Mouse (Mus musculus): Measurements from ENCODE around the gene Egln2. TPM values are rescaled to one million over a fixed set of nuclear protein-coding genes. Genes with fewer than 3 reads are reported as not detected.
A peak's percentile ranks its signal among the peaks of the same experiment; 100 is the strongest.

Egln2 gene
- polyA plus RNA-seq, 1 experiment from 2014 or later = 43.1 TPM

DNA sequence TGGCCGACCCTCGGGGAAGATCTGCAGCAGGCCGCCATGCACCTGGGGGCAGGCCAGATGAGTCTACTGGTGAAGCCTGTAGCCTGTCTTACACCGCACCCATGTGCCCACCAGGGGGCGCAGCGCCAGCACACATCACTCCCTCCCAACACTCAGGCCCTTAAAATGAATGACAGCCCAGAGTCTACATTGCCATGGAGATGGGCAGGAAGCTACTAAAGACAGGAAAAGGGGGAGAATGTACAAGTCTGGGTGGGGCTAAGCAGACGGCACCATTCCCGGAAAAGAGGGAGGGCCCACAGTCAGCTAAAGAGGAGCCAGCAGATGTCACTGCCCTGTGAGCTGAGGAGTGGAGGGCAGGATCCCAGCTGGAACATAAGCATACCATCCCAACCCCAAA is 6.7 kb downstream of the Egln2 start:
- Histone ChIP-seq H3K27me3 (replicated peaks; ENCODE audit: control insufficient read depth, insufficient read depth, low read length) (no peaks in the 10 kb centered on the region), H3K27ac (ENCODE audit: low read depth) (no peak overlapping the region), H3K4me3 (ENCODE audit: low read depth, low read length) (no peak overlapping the region), H3K36me3 (ENCODE audit: control insufficient read depth, insufficient read depth, low read length) (peaks cover 54% of the 10 kb centered on the region), H3K4me2 (ENCODE audit: low read length) (no peak overlapping the region), H3K4me1 (replicated peaks; ENCODE audit: control insufficient read depth, insufficient read depth, low read length) (peaks cover 27% of the 10 kb centered on the region), H3K9me3 (ENCODE audit: control insufficient read depth, low read length) (no peaks in the 10 kb centered on the region), H3K9ac (ENCODE audit: low read length) (no peak overlapping the region)
- peak; percentile 91 for ATAC-seq (replicated peaks; ENCODE audit: low FRiP score, low TSS enrichment, low read depth)
- whole genome bisulfite sequencing = 8% methylated on average over 8 of the region's 8 CpGs
- DNase-seq (ENCODE audit: low spot score) = peak; percentile 88

GRCm38 (mm10) chr7:27159256-27159655 is 7.3 kb downstream of the Egln2 start:
- H3K9ac ChIP-seq (ENCODE audit: low read length) = no peak overlapping the region
- H3K27me3 ChIP-seq (replicated peaks; ENCODE audit: control insufficient read depth, insufficient read depth, low read length) = no peaks in the 10 kb centered on the region
- WGBS = 97% methylated on average over 6 of the region's 6 CpGs
- no peaks in the 10 kb centered on the region for H3K9me3 ChIP-seq (ENCODE audit: control insufficient read depth, low read length)
- ATAC-seq (replicated peaks; ENCODE audit: low FRiP score, low TSS enrichment, low read depth) (no peak), DNase-seq (ENCODE audit: low spot score) (no peak)
- no peak overlapping the region for H3K4me2 ChIP-seq (ENCODE audit: low read length)
- peaks cover 50% of the 10 kb centered on the region for H3K36me3 ChIP-seq (ENCODE audit: control insufficient read depth, insufficient read depth, low read length)
- no peak overlapping the region for H3K4me3 ChIP-seq (ENCODE audit: low read depth, low read length)
- H3K4me1 ChIP-seq (replicated peaks; ENCODE audit: control insufficient read depth, insufficient read depth, low read length) = peaks cover 21% of the 10 kb centered on the region
- H3K27ac ChIP-seq (ENCODE audit: low read depth) = no peak overlapping the region

DNA sequence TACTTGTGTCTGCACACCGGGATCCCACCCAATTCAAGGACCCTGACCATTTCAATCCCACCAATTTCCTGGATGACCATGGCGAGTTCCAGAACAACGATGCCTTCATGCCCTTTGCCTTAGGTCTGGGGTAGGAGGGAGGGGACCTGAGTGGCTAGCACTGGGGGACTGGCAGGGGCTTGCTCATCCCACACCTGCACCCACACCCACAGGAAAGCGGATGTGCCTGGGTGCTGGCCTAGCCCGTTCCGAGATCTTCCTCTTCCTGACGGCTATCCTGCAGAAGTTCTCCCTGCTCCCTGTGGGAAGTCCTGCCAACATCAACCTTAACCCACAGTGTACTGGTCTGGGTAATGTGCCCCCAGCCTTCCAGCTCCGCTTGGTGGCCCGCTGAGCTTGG is 8.4 kb downstream of the Egln2 start:
- no peaks in the 10 kb centered on the region for H3K9me3 ChIP-seq (ENCODE audit: control insufficient read depth, low read length)
- no peak overlapping the region for H3K4me3 ChIP-seq (ENCODE audit: low read depth, low read length)
- H3K27ac ChIP-seq (ENCODE audit: low read depth) = no peak overlapping the region
- ATAC-seq (replicated peaks; ENCODE audit: low FRiP score, low TSS enrichment, low read depth) (no peak), DNase-seq (ENCODE audit: low spot score) (no peak)
- H3K36me3 ChIP-seq (ENCODE audit: control insufficient read depth, insufficient read depth, low read length) = peaks cover 43% of the 10 kb centered on the region
- H3K4me2 ChIP-seq (ENCODE audit: low read length) = no peak overlapping the region
- no peak overlapping the region for H3K9ac ChIP-seq (ENCODE audit: low read length)
- H3K4me1 ChIP-seq (replicated peaks; ENCODE audit: control insufficient read depth, insufficient read depth, low read length) = peaks cover 10% of the 10 kb centered on the region
- 97% methylated on average over 9 of the region's 9 CpGs for WGBS
- H3K27me3 ChIP-seq (replicated peaks; ENCODE audit: control insufficient read depth, insufficient read depth, low read length) = no peaks in the 10 kb centered on the region

- Histone ChIP-seq H3K4me3 (ENCODE audit: low read depth, low read length) (no peak overlapping the region), H3K9ac (ENCODE audit: low read length) (no peak overlapping the region), H3K36me3 (ENCODE audit: control insufficient read depth, insufficient read depth, low read length) (peaks cover 30% of the 10 kb centered on the region), H3K27me3 (replicated peaks; ENCODE audit: control insufficient read depth, insufficient read depth, low read length) (no peaks in the 10 kb centered on the region), H3K4me2 (ENCODE audit: low read length) (no peak overlapping the region), H3K4me1 (replicated peaks; ENCODE audit: control insufficient read depth, insufficient read depth, low read length) (peaks cover 6% of the 10 kb centered on the region), H3K27ac (ENCODE audit: low read depth) (no peak overlapping the region), H3K9me3 (ENCODE audit: control insufficient read depth, low read length) (no peaks in the 10 kb centered on the region)
- ATAC-seq (replicated peaks; ENCODE audit: low FRiP score, low TSS enrichment, low read depth) (no peak), DNase-seq (ENCODE audit: low spot score) (no peak)
- WGBS = 81% methylated on average over 13 of the region's 13 CpGs
Observed at GRCm38 (mm10) chr7:27156005-27156404, 10.6 kb downstream of the Egln2 start.

GRCm38 (mm10) chr7:27153205-27153764 is 13.3 kb downstream of the Egln2 start, which contains the start of gene Cyp2t4:
Cyp2t4 (plus strand) TSS chr7:27153714.
- H3K4me3 ChIP-seq (ENCODE audit: low read depth, low read length) = no peak within 1 kb of the TSS
- H3K9ac ChIP-seq (ENCODE audit: low read length) = no peak within 1 kb of the TSS
- no peaks in the 10 kb centered on the region for H3K4me1 ChIP-seq (replicated peaks; ENCODE audit: control insufficient read depth, insufficient read depth, low read length)
- H3K27ac ChIP-seq (ENCODE audit: low read depth) = no peak within 1 kb of the TSS
- no peaks in the 10 kb centered on the region for H3K9me3 ChIP-seq (ENCODE audit: control insufficient read depth, low read length)
- no peak within 1 kb of the TSS for H3K4me2 ChIP-seq (ENCODE audit: low read length)
- DNase-seq (ENCODE audit: low spot score) (no peak), ATAC-seq (replicated peaks; ENCODE audit: low FRiP score, low TSS enrichment, low read depth) (no peak)
- H3K27me3 ChIP-seq (replicated peaks; ENCODE audit: control insufficient read depth, insufficient read depth, low read length) = no peaks in the 10 kb centered on the region
- peaks cover 12% of the 10 kb centered on the region for H3K36me3 ChIP-seq (ENCODE audit: control insufficient read depth, insufficient read depth, low read length)
- 59% methylated on average over 10 of the region's 10 CpGs for WGBS

GRCm38 (mm10) chr7:27136410-27136996 is 30.1 kb downstream of the Egln2 start:
- H3K27ac ChIP-seq (ENCODE audit: low read depth) = no peak overlapping the region
- H3K4me3 ChIP-seq (ENCODE audit: low read depth, low read length) = no peak overlapping the region
- H3K9ac ChIP-seq (ENCODE audit: low read length) = no peak overlapping the region
- WGBS = 40% methylated on average over 8 of the region's 8 CpGs
- no peak for DNase-seq (ENCODE audit: low spot score)
- no peak for ATAC-seq (replicated peaks; ENCODE audit: low FRiP score, low TSS enrichment, low read depth)
- peaks cover 6% of the 10 kb centered on the region; the same call in 1 of the 2 replicates for H3K4me1 ChIP-seq (replicated peaks; ENCODE audit: control insufficient read depth, insufficient read depth, low read length)
- H3K9me3 ChIP-seq (ENCODE audit: control insufficient read depth, low read length) = no peaks in the 10 kb centered on the region; the same call in 1 of the 2 replicates
- H3K4me2 ChIP-seq (ENCODE audit: low read length) = no peak overlapping the region
- H3K27me3 ChIP-seq (replicated peaks; ENCODE audit: control insufficient read depth, insufficient read depth, low read length) = no peaks in the 10 kb centered on the region
- no peaks in the 10 kb centered on the region for H3K36me3 ChIP-seq (ENCODE audit: control insufficient read depth, insufficient read depth, low read length)

GRCm38 (mm10) chr7:27133757-27134156 is 32.8 kb downstream of the Egln2 start:
- no peak overlapping the region for H3K4me2 ChIP-seq (ENCODE audit: low read length)
- ATAC-seq (replicated peaks; ENCODE audit: low FRiP score, low TSS enrichment, low read depth) = no peak
- H3K4me1 ChIP-seq (replicated peaks; ENCODE audit: control insufficient read depth, insufficient read depth, low read length) = peaks cover 6% of the 10 kb centered on the region; the same call in 1 of the 2 replicates
- H3K4me3 ChIP-seq (ENCODE audit: low read depth, low read length) = no peak overlapping the region
- H3K36me3 ChIP-seq (ENCODE audit: control insufficient read depth, insufficient read depth, low read length) = no peaks in the 10 kb centered on the region
- WGBS = 74% methylated on average over 4 of the region's 4 CpGs
- H3K27ac ChIP-seq (ENCODE audit: low read depth) = no peak overlapping the region
- no peaks in the 10 kb centered on the region for H3K9me3 ChIP-seq (ENCODE audit: control insufficient read depth, low read length)
- no peaks in the 10 kb centered on the region for H3K27me3 ChIP-seq (replicated peaks; ENCODE audit: control insufficient read depth, insufficient read depth, low read length)
- no peak for DNase-seq (ENCODE audit: low spot score)
- no peak overlapping the region for H3K9ac ChIP-seq (ENCODE audit: low read length)

- H3K27me3 ChIP-seq (replicated peaks; ENCODE audit: control insufficient read depth, insufficient read depth, low read length) = no peaks in the 10 kb centered on the region
- no peak overlapping the region for H3K4me3 ChIP-seq (ENCODE audit: low read depth, low read length)
- H3K27ac ChIP-seq (ENCODE audit: low read depth) = no peak overlapping the region
- peaks cover 6% of the 10 kb centered on the region; the same call in 1 of the 2 replicates for H3K4me1 ChIP-seq (replicated peaks; ENCODE audit: control insufficient read depth, insufficient read depth, low read length)
- H3K9me3 ChIP-seq (ENCODE audit: control insufficient read depth, low read length) = no peaks in the 10 kb centered on the region
- H3K36me3 ChIP-seq (ENCODE audit: control insufficient read depth, insufficient read depth, low read length) = no peaks in the 10 kb centered on the region
- no peak overlapping the region for H3K4me2 ChIP-seq (ENCODE audit: low read length)
- peak; percentile 45; the same call in 1 of the 2 replicates for ATAC-seq (replicated peaks; ENCODE audit: low FRiP score, low TSS enrichment, low read depth)
- no peak overlapping the region for H3K9ac ChIP-seq (ENCODE audit: low read length)
- 46% methylated on average over 12 of the region's 12 CpGs for WGBS
- no peak for DNase-seq (ENCODE audit: low spot score)
Observed at GRCm38 (mm10) chr7:27133156-27133555, 33.4 kb downstream of the Egln2 start.

GRCm38 (mm10) chr7:27132588-27132987 is 34.0 kb downstream of the Egln2 start:
- Histone ChIP-seq H3K36me3 (ENCODE audit: control insufficient read depth, insufficient read depth, low read length) (no peaks in the 10 kb centered on the region), H3K27ac (ENCODE audit: low read depth) (no peak overlapping the region), H3K27me3 (replicated peaks; ENCODE audit: control insufficient read depth, insufficient read depth, low read length) (no peaks in the 10 kb centered on the region), H3K9ac (ENCODE audit: low read length) (no peak overlapping the region), H3K4me3 (ENCODE audit: low read depth, low read length) (no peak overlapping the region), H3K4me2 (ENCODE audit: low read length) (peak overlapping the region; percentile 2; the same call in 1 of the 2 replicates), H3K4me1 (replicated peaks; ENCODE audit: control insufficient read depth, insufficient read depth, low read length) (peaks cover 6% of the 10 kb centered on the region; the same call in 1 of the 2 replicates), H3K9me3 (ENCODE audit: control insufficient read depth, low read length) (no peaks in the 10 kb centered on the region)
- ATAC-seq (replicated peaks; ENCODE audit: low FRiP score, low TSS enrichment, low read depth) (no peak), DNase-seq (ENCODE audit: low spot score) (peak; percentile 73)
- WGBS = 17% methylated on average over 10 of the region's 10 CpGs

Data from intestine, embryonic 14.5 days (tissue).